Mouse (Mus musculus) left cerebral cortex, postnatal 4 days (tissue): ENCODE results near the gene Adcy10. TPM values are rescaled to one million over a fixed set of nuclear protein-coding genes. Genes with fewer than 3 reads are reported as not detected.

Experiments used
- total RNA-seq, 2 experiments: library from RNA; stranded (reverse); gene quantifications; 2 replicates each; pipeline ENCODE4 v1.2.3; 2021

Adcy10 gene
- total RNA-seq, 2 experiments from 2014 or later, result 0.18 TPM; not detected in 1

Other genes starting within 250 kb of the Adcy10 start
- gene Tiprl, start 248.2 kb upstream of the Adcy10 start, total RNA-seq, result 10 to 100 TPM; 82.9 to 87.0 TPM
- 10 to 100 TPM; 53.8 to 56.9 TPM for gene Gpr161, start 189.4 kb upstream of the Adcy10 start, total RNA-seq
- gene Dcaf6, start 24.7 kb upstream of the Adcy10 start, total RNA-seq, result 10 to 100 TPM; 60.7 to 62.6 TPM
- 100 to 1,000 TPM; 107 to 109 TPM for gene Mpc2, start 24.5 kb upstream of the Adcy10 start, total RNA-seq
- gene Mpzl1, start 149.4 kb downstream of the Adcy10 start, total RNA-seq, result 10 to 100 TPM; 73.1 to 74.3 TPM
- 1 to 10 TPM; 5.3 to 5.4 TPM for gene Rcsd1, start 224.6 kb downstream of the Adcy10 start, total RNA-seq